Comparison of ENCODE assay signal across 17 mouse cellular contexts in genomic region chr11:50527923-50528322, GRCm38 (mm10).
"Had no signal": no experiment of that assay in that cellular context is flagged by ENCODE, and none has a peak within 500 bp of the region (broad histone marks: within the 10 kb centered on the region; RNA-seq: fewer than 3 reads in every experiment).

No protein-coding gene starts in this region.

- DNase-seq: kidney, adult 2 months; kidney, postnatal 25 days; layer of hippocampus, postnatal 36 days; liver, embryonic 13.5 days; lung, adult 2 months; lung, postnatal 14 days; lung, postnatal 4 days; midbrain, embryonic 14.5 days; retina, postnatal 1 day; right cerebral cortex, postnatal 14 days; thymus, postnatal 25 days had no signal

- H3K27me3 ChIP-seq: liver, embryonic 13.5 days; neural tube, embryonic 12.5 days had no signal

- ATAC-seq: intestine, postnatal 0 days had no signal

- H3K9ac ChIP-seq: liver, embryonic 13.5 days; neural tube, embryonic 12.5 days had no signal

- H3K4me3 ChIP-seq: layer of hippocampus, adult 2 months; liver, embryonic 13.5 days; neural tube, embryonic 12.5 days had no signal

- H3K9me3 ChIP-seq: liver, embryonic 13.5 days; neural tube, embryonic 12.5 days had no signal

- H3K4me2 ChIP-seq: liver, embryonic 13.5 days; midbrain, embryonic 11.5 days; neural tube, embryonic 12.5 days had no signal

- H3K4me1 ChIP-seq: liver, embryonic 13.5 days; neural tube, embryonic 12.5 days had no signal

- H3K36me3 ChIP-seq: liver, embryonic 13.5 days; neural tube, embryonic 12.5 days had no signal

- H3K27ac ChIP-seq: kidney, postnatal 0 days; layer of hippocampus, adult 2 months; liver, embryonic 13.5 days; neural tube, embryonic 12.5 days; stomach, postnatal 0 days had no signal
